Mouse (Mus musculus) liver, adult 10 weeks (tissue): ENCODE measurements around the gene Hcrtr1. TPM values are rescaled to one million over a fixed set of nuclear protein-coding genes. Genes with fewer than 3 reads are reported as not detected.

Experiments used
- polyA plus RNA-seq: library from polyadenylated mRNA; stranded (reverse); fragments of 350-450 nt; fragmentation: Illumina TruSeq; extraction: RNeasy Lipid Tissue Mini Kit (QIAGEN cat#74804); gene quantifications from one replicate; pipeline ENCODE4 v1.2.3, GENCODE M21; 2014; ENCODE audit warnings: low read depth, low replicate concordance

Hcrtr1 gene
- not detected for polyA plus RNA-seq

DNA sequence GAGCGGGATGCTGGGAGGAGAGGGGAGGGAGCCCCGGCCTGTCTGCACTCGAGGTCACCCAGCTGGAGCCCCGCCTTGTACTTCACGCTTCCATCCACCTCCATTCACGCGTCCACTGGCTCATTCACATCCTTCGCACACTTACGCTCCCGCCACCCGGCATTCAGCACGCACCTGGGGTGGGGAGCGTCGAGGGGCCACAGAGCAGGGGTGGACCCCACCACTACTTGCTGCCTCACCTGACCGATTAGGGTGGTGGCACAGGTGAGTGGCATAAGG lies at the start of gene Hcrtr1:
Gene Hcrtr1 (minus strand): TSS at position 146 of the 279 bp plus-strand sequence.

DNA sequence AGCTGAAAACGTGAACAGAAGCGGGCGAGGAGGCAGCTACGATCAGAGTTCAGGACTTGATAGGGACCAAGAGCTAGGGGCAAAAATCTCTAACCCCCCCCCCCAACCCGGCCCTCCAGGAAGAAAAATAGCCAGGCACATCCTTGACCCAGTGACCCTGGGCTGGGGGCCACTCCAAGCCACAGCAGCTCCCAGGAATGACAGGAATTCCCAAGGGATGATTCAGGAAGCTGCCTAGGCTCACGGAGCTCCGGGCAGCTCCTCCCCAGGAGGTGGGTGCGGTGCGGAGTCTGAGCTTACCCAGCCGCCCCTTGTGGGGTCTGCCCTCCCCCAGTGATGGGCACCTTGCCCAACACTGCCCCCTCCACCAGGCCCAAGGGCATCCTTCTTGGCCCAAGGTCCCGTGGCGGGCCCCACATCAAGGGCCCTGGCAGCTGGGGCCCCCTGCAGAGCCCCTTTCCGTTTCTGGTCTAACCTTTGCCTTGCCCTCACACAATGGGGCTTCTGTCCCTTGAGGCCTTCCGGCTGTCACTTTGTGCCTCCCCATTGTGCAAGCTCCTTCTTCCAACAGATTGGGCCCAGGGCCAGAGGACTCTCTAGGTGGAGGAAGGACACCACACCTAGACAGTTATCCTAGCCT lies 36.0 kb upstream of the Hcrtr1 start, which contains the start of gene Tinagl1:
Gene Tinagl1 (minus strand): TSS at position 51 of the 640 bp plus-strand sequence.

GRCm38 (mm10) chr4:130102111-130102651 lies 37.0 kb downstream of the Hcrtr1 start, which contains the start of gene Pef1:
Gene Pef1 (plus strand): TSS chr4:130102558.

Other genes with a start within 250 kb of the Hcrtr1 start
- not detected for gene Spocd1, start 210.1 kb downstream of the Hcrtr1 start, polyA plus RNA-seq
- gene Adgrb2, start 154.5 kb downstream of the Hcrtr1 start, polyA plus RNA-seq, result not detected
- gene Col16a1, start 91.5 kb downstream of the Hcrtr1 start, polyA plus RNA-seq, result 0.21 TPM
- 4.7 TPM for gene Pef1, start 36.8 kb downstream of the Hcrtr1 start, polyA plus RNA-seq
- 3.5 TPM for gene Tinagl1, start 35.8 kb upstream of the Hcrtr1 start, polyA plus RNA-seq
- not detected for gene Gm853, start 83.0 kb upstream of the Hcrtr1 start, polyA plus RNA-seq
- gene Serinc2, start 139.8 kb upstream of the Hcrtr1 start, polyA plus RNA-seq, result 0.40 TPM
- gene Fabp3, start 169.2 kb upstream of the Hcrtr1 start, polyA plus RNA-seq, result not detected
- not detected for gene Gm10570, start 169.3 kb upstream of the Hcrtr1 start, polyA plus RNA-seq
- 14.9 TPM for gene Zcchc17, start 220.6 kb upstream of the Hcrtr1 start, polyA plus RNA-seq
- gene Snrnp40, start 220.8 kb upstream of the Hcrtr1 start, polyA plus RNA-seq, result 5.9 TPM